Mouse (Mus musculus): Measurements from ENCODE around the gene P2rx4. TPM values are rescaled to one million over a fixed set of nuclear protein-coding genes. Genes with fewer than 3 reads are reported as not detected.

The P2rx4 gene
- polyA plus RNA-seq, 1 experiment from 2014 or later = 29.0 TPM

DNA sequence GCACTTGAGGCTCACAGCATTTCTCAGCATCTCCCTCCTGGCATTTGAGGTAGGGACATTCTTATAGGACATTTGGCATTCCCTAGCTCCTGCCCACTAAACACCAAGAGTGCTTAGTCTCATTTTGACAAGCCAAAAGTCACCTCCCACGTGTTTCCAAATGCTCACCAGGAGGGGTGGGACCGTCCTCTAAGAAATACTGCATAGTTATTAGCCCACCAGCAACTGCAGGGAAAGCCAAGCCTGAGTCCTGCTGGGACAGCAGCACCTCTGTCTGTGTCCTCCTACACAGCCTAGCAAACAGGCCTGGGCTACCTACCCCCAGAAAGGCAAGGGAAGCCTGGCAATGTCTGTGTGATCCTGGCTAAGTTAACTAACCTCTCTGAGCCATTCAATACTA is 70.0 kb downstream of the P2rx4 start:
- Histone ChIP-seq H3K9ac (no peak overlapping the region), H3K9me3 (replicated peaks) (no peaks in the 10 kb centered on the region), H3K4me1 (replicated peaks) (peaks cover 55% of the 10 kb centered on the region), H3K27ac (no peak overlapping the region), H3K36me3 (peaks cover 18% of the 10 kb centered on the region; the same call in 1 of the 2 replicates), H3K4me3 (replicated peaks) (no peak overlapping the region), H3K27me3 (no peaks in the 10 kb centered on the region), H3K4me2 (0 out of 2 replicates have a peak overlapping the region, but pooled peaks have one; percentile 95)
- WGBS (ENCODE audit: insufficient replicate concordance) = 52% methylated on average over 2 of the region's 2 CpGs
- ATAC-seq (ENCODE audit: low read depth) (no peak), DNase-seq (no peak)

DNA sequence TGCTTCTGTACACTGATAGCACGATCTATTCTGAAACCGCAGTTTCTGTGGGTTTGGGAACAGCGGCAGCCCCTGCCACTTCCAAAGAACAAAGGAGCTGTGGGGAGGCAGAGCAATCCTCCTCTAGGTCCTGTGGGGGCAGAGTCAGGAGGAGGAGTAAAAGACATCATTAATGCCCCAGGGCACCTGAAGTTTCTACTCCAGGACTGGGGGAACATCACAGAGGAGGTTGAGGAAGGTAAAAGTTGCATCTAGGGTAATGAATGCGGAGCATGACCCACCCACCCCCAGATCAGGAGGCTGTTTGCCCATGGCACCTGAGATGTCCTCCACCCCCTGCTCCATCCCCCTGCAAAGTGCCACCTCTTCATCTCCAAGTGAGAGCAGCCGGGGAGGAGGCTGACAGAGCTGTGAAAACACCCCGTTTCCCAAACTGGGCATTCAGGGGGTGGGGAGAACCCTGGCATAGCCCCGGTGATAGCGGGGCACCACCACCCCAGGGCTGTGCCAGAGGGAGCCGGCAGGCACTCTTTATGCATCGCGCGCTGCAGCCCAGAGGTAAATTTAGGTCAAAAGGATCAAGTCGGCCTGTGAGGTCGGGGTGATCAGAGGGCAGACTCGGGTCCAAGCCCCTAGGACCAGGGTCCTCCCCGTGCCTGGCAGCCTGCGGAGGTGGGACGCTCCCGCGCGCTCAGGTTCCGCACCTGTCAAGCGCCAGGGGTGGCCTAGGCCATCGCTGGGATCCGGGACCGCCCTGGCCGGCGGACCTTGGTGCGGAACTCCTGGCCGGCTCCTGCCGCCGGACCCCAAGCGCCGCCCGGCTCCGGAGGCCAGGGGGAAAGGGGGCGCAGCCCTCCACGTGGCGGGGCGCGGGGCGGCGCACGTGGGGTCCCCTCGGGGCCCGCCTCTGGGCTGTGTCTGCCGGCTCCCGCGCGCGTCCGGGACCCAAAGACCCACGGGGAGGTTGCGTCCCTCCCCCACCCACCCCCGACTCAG is 71.2 kb downstream of the P2rx4 start:
- 2% methylated on average over 32 of the region's 55 CpGs for WGBS (ENCODE audit: insufficient replicate concordance)
- H3K36me3 ChIP-seq = 0 out of 2 replicates have a peak, but pooled peaks cover 8% of the 10 kb centered on the region
- H3K4me3 ChIP-seq (replicated peaks) = peak overlapping the region; percentile 83
- peak overlapping the region; percentile 95 for H3K4me2 ChIP-seq
- peaks cover 55% of the 10 kb centered on the region for H3K4me1 ChIP-seq (replicated peaks)
- DNase-seq = no peak
- H3K9me3 ChIP-seq (replicated peaks) = no peaks in the 10 kb centered on the region
- H3K9ac ChIP-seq = peak overlapping the region; percentile 93
- H3K27me3 ChIP-seq = no peaks in the 10 kb centered on the region
- peak overlapping the region; percentile 76 for H3K27ac ChIP-seq
- ATAC-seq (ENCODE audit: low read depth) = peak; percentile 50

Small RNA genes within 50 kb of the gene (microRNA-seq; reads per million reads assigned to microRNA genes)
- gene Mir8115 = not detected

Other genes starting within 250 kb of the P2rx4 start
- gene Atp2a2, start 205.3 kb upstream of the P2rx4 start, polyA plus RNA-seq (2015; fragmentation: Nextera tagmentation; extraction: Ambion mirVana) = 14.1 and 17.1 TPM in 2 replicates
- gene Ift81, start 93.0 kb upstream of the P2rx4 start, polyA plus RNA-seq (2015; fragmentation: Nextera tagmentation; extraction: Ambion mirVana) = 3.0 and 3.8 TPM in 2 replicates
- gene P2rx7, start 63.6 kb upstream of the P2rx4 start, polyA plus RNA-seq (2015; fragmentation: Nextera tagmentation; extraction: Ambion mirVana) = 0.98 and 1.3 TPM in 2 replicates
- 9.6 and 11.5 TPM in 2 replicates for gene Camkk2, start 71.9 kb downstream of the P2rx4 start, polyA plus RNA-seq (2015; fragmentation: Nextera tagmentation; extraction: Ambion mirVana)
- gene Anapc5, start 113.8 kb downstream of the P2rx4 start, polyA plus RNA-seq (2015; fragmentation: Nextera tagmentation; extraction: Ambion mirVana) = 258 and 301 TPM in 2 replicates
- gene Rnf34, start 142.5 kb downstream of the P2rx4 start, polyA plus RNA-seq (2015; fragmentation: Nextera tagmentation; extraction: Ambion mirVana) = 13.7 and 13.8 TPM in 2 replicates

Data from liver, embryonic 13.5 days (tissue).